Mouse (Mus musculus) small intestine, adult 2 months (tissue): ENCODE results near the gene Dpysl5. TPM values are rescaled to one million over a fixed set of nuclear protein-coding genes. Genes with fewer than 3 reads are reported as not detected.

Source experiments
- H3K27ac ChIP-seq: fragments of 200-500 bp; 2 replicates; pipeline ENCODE4 v1.5.1; 2012; ENCODE audit warnings: low read depth, low read length, control low read depth, inconsistent platforms; ENCODE audit not compliant: insufficient read depth
- H3K27me3 ChIP-seq: fragments of 200-500 bp; 2 replicates; pipeline ENCODE4 v1.6.1; 2012; ENCODE audit warnings: mild to moderate bottlenecking, moderate library complexity, low read length, inconsistent platforms; ENCODE audit not compliant: control insufficient read depth, insufficient read depth
- H3K36me3 ChIP-seq: fragments of 200-500 bp; 2 replicates; pipeline ENCODE4 v1.6.1; 2012; ENCODE audit warnings: mild to moderate bottlenecking, low read length, control low read depth, inconsistent platforms; ENCODE audit not compliant: control insufficient read depth, insufficient read depth
- H3K4me1 ChIP-seq: fragments of 200-500 bp; 2 replicates; pipeline ENCODE4 v1.6.1; 2012; ENCODE audit warnings: low read length, inconsistent platforms, mixed read lengths; ENCODE audit not compliant: control insufficient read depth, insufficient read depth, insufficient read length
- H3K4me3 ChIP-seq: fragments of 200-500 bp; 2 replicates; pipeline ENCODE4 v1.5.1; 2012; ENCODE audit warnings: low read depth, mild to moderate bottlenecking, control low read depth, inconsistent platforms, low read length, moderate library complexity
- CTCF ChIP-seq: fragments of 200-500 bp; IDR thresholded peaks from 2 replicates; pipeline ENCODE4 v1.5.1; 2012; ENCODE audit warnings: low read depth, mild to moderate bottlenecking, control low read depth, inconsistent platforms, low read length, moderate library complexity, mixed read lengths; ENCODE audit not compliant: insufficient replicate concordance, insufficient read length; ENCODE audit errors: extremely low read depth
- POLR2A ChIP-seq: fragments of 200-500 bp; IDR thresholded peaks from 2 replicates; pipeline ENCODE4 v1.6.1; 2012; ENCODE audit warnings: low read depth, mild to moderate bottlenecking, control low read depth, inconsistent platforms, low read length, moderate library complexity
- WGBS: fragments of 180-500 bp; shearing (Covaris S2); methylation state at CpG from one replicate; pipeline ENCODE4 v1.1.7; 2018; 5-methylcytosine and 5-hydroxymethylcytosine counted together
- polyA plus RNA-seq: library from polyadenylated mRNA; depleted of rRNA; stranded (reverse); fragments of >200 nt; gene quantifications from 2 replicates; pipeline ENCODE4 v1.2.3, GENCODE M21; 2012

The Dpysl5 gene
- polyA plus RNA-seq, 1 experiment, result 0.66 TPM

GRCm38 (mm10) chr5:30814424-30815119 lies 103.2 kb downstream of the Dpysl5 start, which contains the start of gene Mapre3:
Mapre3 (plus strand) TSS chr5:30814641.
- H3K4me1 ChIP-seq, result peaks cover 17% of the 10 kb centered on the region
- no peak within 1 kb of the TSS for H3K27ac ChIP-seq
- peak within 1 kb of the TSS; percentile 69 for H3K4me3 ChIP-seq
- 1% methylated on average over 57 of the region's 59 CpGs for WGBS
- 0 out of 2 replicates have a peak, but pooled peaks cover 8% of the 10 kb centered on the region for H3K27me3 ChIP-seq
- TF ChIP-seq CTCF, result no peak
- no peak for TF ChIP-seq POLR2A
- H3K36me3 ChIP-seq, result no peaks in the 10 kb centered on the region

DNA sequence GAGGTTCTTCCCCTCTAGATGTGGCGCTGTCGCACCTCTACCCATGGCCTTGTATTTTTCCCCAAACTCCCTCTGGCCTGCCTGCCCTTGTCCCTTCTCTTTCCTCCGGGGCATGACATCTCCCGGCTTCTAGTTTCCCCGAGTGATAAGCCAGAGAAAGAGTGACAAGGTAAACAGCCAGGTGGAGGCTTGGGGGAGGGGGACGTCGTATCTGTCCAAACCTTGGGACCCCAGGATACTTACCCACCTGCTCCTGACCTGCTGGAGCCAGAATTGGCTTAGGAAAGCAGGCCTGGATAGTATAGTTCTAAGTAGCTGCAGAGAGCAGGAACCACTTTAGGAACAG lies 103.7 kb downstream of the Dpysl5 start:
- Histone ChIP-seq H3K36me3 (no peaks in the 10 kb centered on the region), H3K27me3 (0 out of 2 replicates have a peak, but pooled peaks cover 8% of the 10 kb centered on the region), H3K27ac (no peak overlapping the region), H3K4me1 (peaks cover 18% of the 10 kb centered on the region), H3K4me3 (peak overlapping the region; percentile 69)
- TF ChIP-seq CTCF (no peak), POLR2A (no peak)
- WGBS, result 9% methylated on average over 7 of the region's 7 CpGs

DNA sequence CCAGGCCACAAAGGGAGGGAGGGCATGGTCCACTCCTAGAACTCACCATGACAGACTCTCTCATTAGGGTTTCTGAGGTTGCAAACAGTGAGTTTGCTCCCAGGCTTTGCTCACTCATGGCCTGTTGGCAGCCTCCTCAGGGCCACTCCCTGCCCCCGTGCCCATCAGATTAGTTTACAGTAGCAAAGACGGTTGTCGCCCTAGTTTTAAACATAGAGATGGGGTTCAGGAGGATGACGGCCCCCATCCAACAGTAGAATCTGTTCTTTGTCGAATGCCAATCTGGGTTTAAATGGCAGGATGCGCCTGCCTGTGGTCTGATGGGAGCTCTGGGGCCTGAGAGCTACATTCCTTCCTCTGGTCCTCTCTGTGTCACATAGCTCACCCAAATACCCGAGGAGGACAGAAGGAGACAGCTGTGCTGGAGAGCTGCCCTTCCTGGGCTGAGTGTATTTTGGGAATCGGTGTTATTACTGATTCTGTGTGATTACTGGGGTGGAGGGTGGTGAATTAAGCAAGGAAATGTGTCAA lies 105.0 kb downstream of the Dpysl5 start:
- Histone ChIP-seq H3K27me3 (0 out of 2 replicates have a peak, but pooled peaks cover 7% of the 10 kb centered on the region), H3K4me1 (peaks cover 18% of the 10 kb centered on the region), H3K27ac (no peak overlapping the region), H3K4me3 (no peak overlapping the region), H3K36me3 (no peaks in the 10 kb centered on the region)
- no peak for TF ChIP-seq CTCF
- TF ChIP-seq POLR2A, result no peak
- 40% methylated on average over 8 of the region's 8 CpGs for WGBS

GRCm38 (mm10) chr5:30818758-30819309 lies 107.5 kb downstream of the Dpysl5 start:
- TF ChIP-seq CTCF, result no peak
- no peak for TF ChIP-seq POLR2A
- H3K4me3 ChIP-seq, result no peak overlapping the region
- peak overlapping the region; percentile 62 for H3K27ac ChIP-seq
- H3K27me3 ChIP-seq, result no peaks in the 10 kb centered on the region
- 62% methylated on average over 8 of the region's 8 CpGs for WGBS
- peaks cover 18% of the 10 kb centered on the region for H3K4me1 ChIP-seq
- H3K36me3 ChIP-seq, result no peaks in the 10 kb centered on the region

DNA sequence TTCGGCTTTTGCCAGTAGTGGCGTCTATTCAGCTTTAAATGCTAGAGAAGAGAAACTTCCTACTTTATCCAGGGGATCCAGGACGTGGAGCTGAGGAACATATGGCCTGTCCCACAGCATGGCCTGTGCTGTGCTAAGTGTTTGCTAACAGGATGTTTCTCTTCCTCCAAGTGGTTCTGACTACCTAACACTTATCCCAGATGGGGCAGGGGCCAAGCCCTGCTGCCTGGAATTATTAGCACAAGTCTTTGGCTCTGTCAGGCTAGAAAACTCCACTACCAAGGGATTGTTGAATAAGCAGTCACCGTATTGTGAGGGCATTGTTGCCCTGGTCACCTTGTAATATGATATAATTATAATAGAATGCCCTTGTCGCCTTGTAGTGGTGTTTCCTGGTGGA lies 111.3 kb downstream of the Dpysl5 start:
- TF ChIP-seq CTCF (no peak), POLR2A (no peak)
- Histone ChIP-seq H3K36me3 (no peaks in the 10 kb centered on the region), H3K4me3 (no peak overlapping the region), H3K27me3 (no peaks in the 10 kb centered on the region), H3K27ac (no peak overlapping the region), H3K4me1 (peaks cover 9% of the 10 kb centered on the region)
- 73% methylated on average over 5 of the region's 5 CpGs for WGBS

DNA sequence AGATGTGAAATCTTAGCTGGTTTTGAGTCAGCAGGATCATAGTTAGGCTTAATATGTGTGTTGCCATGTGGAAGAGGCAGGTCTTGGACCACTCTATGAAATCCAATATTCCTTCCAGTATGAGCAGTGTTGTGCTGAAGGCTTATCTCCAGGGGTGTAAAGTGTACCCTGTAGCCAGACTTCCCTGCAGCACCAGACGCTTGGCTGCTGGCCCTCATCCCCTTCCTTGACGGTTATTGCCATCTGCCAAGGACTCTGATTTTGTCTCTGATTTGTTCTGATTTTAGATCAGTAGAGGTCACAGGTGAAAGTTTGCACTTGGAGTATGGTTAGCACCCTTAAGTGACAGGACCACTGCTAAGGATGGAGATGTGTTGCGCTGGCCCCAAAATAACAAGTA lies 111.7 kb downstream of the Dpysl5 start:
- Histone ChIP-seq H3K36me3 (no peaks in the 10 kb centered on the region), H3K27ac (no peak overlapping the region), H3K4me3 (no peak overlapping the region), H3K4me1 (peaks cover 9% of the 10 kb centered on the region), H3K27me3 (no peaks in the 10 kb centered on the region)
- no peak for TF ChIP-seq POLR2A
- TF ChIP-seq CTCF, result no peak
- WGBS, result 53% methylated on average over 3 of the region's 3 CpGs
